Mouse (Mus musculus) B cell, adult 2 months (primary cell): Measurements from ENCODE around the gene Retreg3.
"Not testable (repeated sequence)": the region's sequence is repeated elsewhere in the genome, so short reads cannot be mapped to it uniquely, and the experiment has no call there.

Experiments
- DNase-seq, 2 experiments: peaks; one replicate each; pipeline ENCODE4 v3.0.0; 2022

Gene Retreg3

GRCm38 (mm10) chr11:101148751-101149150 lies 29.1 kb upstream of the Retreg3 start:
- no peak for DNase-seq

- DNase-seq = no peak
Observed at GRCm38 (mm10) chr11:101146377-101146776, 26.7 kb upstream of the Retreg3 start.

GRCm38 (mm10) chr11:101143338-101144225 lies 23.9 kb upstream of the Retreg3 start:
- peak; percentile 62 to 72 for DNase-seq

- DNase-seq = no peak
Observed at GRCm38 (mm10) chr11:101142215-101142967, 22.7 kb upstream of the Retreg3 start.

- DNase-seq = no peak
Observed at GRCm38 (mm10) chr11:101141088-101141487, 21.4 kb upstream of the Retreg3 start.

GRCm38 (mm10) chr11:101140164-101140819 lies 20.6 kb upstream of the Retreg3 start:
- no peak for DNase-seq

- DNase-seq = no peak
Observed at GRCm38 (mm10) chr11:101138536-101139181, 19.0 kb upstream of the Retreg3 start.

- no peak for DNase-seq
Observed at GRCm38 (mm10) chr11:101137000-101137399, 17.3 kb upstream of the Retreg3 start.

- DNase-seq = no peak
Observed at GRCm38 (mm10) chr11:101134217-101134865, 14.6 kb upstream of the Retreg3 start.

- DNase-seq = no peak
Observed at GRCm38 (mm10) chr11:101133037-101133436, 13.3 kb upstream of the Retreg3 start.

GRCm38 (mm10) chr11:101131701-101132100 lies 12.0 kb upstream of the Retreg3 start:
- DNase-seq = peak in 1 of 2 experiments; percentile 28

GRCm38 (mm10) chr11:101131187-101131586 lies 11.5 kb upstream of the Retreg3 start:
- DNase-seq = no peak

GRCm38 (mm10) chr11:101130056-101130756 lies 10.5 kb upstream of the Retreg3 start:
- no peak for DNase-seq

- DNase-seq = no peak
Observed at GRCm38 (mm10) chr11:101128996-101129577, 9.4 kb upstream of the Retreg3 start.

GRCm38 (mm10) chr11:101127075-101127474 lies 7.4 kb upstream of the Retreg3 start:
- peak; percentile 67 to 69 for DNase-seq

GRCm38 (mm10) chr11:101125008-101125407 lies 5.3 kb upstream of the Retreg3 start:
- DNase-seq = not testable (repeated sequence)

GRCm38 (mm10) chr11:101124494-101124893 lies 4.8 kb upstream of the Retreg3 start:
- not testable (repeated sequence) for DNase-seq

- no peak for DNase-seq
Observed at GRCm38 (mm10) chr11:101120545-101121188, 974 bp upstream of the Retreg3 start.

- peak in 1 of 2 experiments; percentile 26 for DNase-seq
Observed at GRCm38 (mm10) chr11:101119131-101119760, 447 bp downstream of the Retreg3 start.

- DNase-seq = no peak
Observed at GRCm38 (mm10) chr11:101118105-101118504, 1.6 kb downstream of the Retreg3 start.
